Mouse (Mus musculus) spleen, postnatal 14 days (tissue): ENCODE measurements around the gene Arhgap18.

Experiments
- DNase-seq, 2 experiments: peaks; one replicate each; pipeline ENCODE4 v3.0.0; 2021 to 2022; ENCODE audit warnings: low spot score in 2 of 2

The Arhgap18 gene

GRCm38 (mm10) chr10:26828412-26829137 is 75.4 kb downstream of the Arhgap18 start:
- no peak for DNase-seq

GRCm38 (mm10) chr10:26832068-26832467 is 78.8 kb downstream of the Arhgap18 start:
- no peak for DNase-seq

DNA sequence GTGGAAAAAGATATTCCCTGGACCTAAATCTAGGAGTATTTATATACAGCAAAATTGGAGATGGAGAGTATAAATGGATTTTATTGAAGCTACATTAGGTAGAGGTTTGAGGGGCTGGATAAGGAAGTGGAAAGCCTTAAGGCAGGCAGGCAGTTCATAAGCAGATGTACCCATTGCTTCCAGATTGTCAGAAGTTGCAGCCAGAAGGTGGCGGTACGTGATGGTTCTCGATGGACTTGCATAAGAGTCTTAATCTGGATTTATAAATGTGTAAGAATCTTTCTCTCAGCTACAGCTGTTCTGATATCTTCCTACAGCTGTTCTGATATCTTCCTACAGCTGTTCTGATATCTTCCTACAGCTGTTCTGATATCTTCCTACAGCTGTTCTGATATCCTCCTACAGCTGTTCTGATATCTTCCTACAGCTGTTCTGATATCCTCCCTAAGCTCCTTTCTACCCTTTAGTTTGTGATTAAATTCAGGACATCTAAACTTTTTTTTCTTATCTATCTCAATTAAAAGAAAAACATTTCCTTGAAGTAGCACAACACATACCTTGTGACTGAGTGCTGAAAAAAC is 79.5 kb downstream of the Arhgap18 start:
- DNase-seq: no peak

GRCm38 (mm10) chr10:26833393-26833792 is 80.2 kb downstream of the Arhgap18 start:
- no peak for DNase-seq

GRCm38 (mm10) chr10:26849311-26849710 is 96.1 kb downstream of the Arhgap18 start:
- no peak for DNase-seq

DNA sequence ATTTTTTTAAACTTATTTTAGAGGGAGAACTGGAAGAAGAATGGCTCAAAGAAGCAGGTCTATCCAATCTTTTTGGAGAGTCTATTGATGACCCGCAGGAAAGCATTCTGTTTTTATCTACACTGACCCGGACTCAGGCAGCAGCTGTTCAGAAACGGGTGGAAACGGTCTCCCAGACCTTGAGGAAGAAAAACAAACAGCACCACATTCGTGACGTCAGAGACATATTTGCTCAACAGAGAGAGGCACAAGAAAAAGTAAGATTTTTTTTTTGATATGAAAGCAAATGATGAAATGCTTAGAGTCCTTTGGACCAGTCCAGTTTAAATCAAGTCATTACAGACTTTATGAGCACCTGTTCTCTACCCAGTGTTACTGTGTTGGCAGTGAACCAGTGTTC is 96.6 kb downstream of the Arhgap18 start:
- no peak for DNase-seq

- no peak for DNase-seq
Measured at GRCm38 (mm10) chr10:26854556-26855100, 101.4 kb downstream of the Arhgap18 start.

DNA sequence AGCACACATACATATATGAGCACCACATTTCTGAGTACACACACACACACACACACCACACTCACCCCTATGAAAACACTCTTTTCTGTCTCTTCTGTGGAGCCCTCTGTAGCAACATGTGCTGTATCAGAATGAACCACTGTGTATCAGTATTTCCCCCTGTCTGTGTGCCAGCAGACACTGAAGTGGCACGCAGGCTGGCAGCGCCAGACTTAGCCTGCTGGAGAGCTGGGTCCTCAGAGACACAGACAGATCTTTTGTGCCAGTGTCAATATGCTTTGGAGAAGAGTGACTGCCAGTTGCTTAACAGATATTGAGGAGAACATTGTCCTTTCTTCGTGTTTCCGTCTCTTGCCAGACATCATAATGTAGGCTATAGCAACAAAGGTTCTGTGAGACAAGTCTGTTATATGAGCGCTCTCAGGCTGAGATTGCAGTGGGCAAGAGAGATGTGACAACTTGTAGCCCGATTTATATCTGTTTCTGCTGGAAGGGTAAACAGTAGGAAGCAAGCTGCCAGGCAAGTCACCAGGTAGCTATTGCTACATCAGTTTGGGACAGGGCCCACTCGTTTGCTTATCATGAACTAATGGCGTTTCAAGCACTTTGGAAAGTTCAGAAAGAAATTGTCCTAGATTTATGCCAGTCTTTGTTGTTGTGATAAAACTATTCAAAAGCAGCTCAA is 102.8 kb downstream of the Arhgap18 start:
- DNase-seq: no peak

DNA sequence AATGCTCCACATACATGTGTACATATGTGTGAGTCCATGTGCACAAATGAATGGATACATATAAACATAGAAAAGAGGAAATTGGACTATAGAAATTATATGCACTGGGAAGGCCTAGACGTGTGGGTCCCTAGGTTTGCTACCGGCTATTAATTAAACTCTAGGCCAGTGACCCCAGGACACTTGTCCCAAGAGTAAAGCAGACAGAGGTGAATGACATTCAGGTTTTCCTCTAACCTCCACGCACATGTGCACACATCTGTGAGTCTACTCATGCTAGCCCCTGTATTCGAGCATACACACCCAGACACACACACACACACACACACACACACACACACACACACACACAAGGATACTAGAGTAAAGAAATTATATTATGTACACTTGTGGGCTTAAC is 104.4 kb downstream of the Arhgap18 start:
- no peak for DNase-seq

- no peak for DNase-seq
Measured at GRCm38 (mm10) chr10:26858537-26858936, 105.3 kb downstream of the Arhgap18 start.

- DNase-seq: no peak
Measured at GRCm38 (mm10) chr10:26861231-26861630, 108.0 kb downstream of the Arhgap18 start.

GRCm38 (mm10) chr10:26862207-26862606 is 109.0 kb downstream of the Arhgap18 start:
- no peak for DNase-seq

DNA sequence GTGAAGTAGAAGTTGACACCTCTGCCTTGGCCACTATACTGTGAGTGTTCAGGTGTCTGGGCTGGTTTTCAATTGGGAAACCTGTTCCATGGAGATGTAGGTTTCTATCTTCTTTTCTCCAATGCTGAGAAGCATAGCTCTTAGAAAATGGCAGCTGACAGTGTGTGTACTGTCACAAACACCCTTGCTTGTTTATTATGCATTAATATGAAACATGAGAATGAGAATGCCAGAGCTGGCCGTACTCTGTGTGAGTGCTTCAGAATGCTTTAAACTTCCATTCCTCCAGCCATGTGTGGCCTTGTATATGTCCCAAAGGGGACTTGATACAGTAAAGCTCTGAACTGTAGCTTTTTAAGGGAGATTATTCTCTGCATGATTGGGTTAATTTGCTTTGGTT is 110.8 kb downstream of the Arhgap18 start:
- DNase-seq: no peak

GRCm38 (mm10) chr10:26870802-26871201 is 117.6 kb downstream of the Arhgap18 start:
- no peak for DNase-seq

DNA sequence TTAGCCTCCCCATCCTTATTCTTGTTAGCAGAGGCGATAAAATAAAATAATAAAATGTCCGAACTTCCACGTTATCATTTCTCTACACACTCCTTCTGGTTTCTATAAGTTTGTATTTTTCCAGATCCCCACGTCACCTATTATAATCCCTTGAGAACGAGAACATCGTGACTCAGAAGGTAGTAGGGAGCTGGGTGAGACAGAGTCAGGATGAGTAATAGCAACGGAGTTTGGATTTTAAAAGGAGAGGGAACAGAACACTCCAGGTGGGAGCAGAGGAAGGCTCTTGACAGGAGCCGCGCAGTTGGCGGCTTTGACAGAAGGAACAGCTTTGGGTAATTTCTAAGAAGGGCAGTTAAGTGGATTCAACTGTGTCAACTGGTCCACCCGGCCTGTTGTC is 124.1 kb downstream of the Arhgap18 start:
- no peak for DNase-seq

- no peak for DNase-seq
Measured at GRCm38 (mm10) chr10:26878924-26879600, 125.8 kb downstream of the Arhgap18 start.

- no peak for DNase-seq
Measured at GRCm38 (mm10) chr10:26884949-26885348, 131.7 kb downstream of the Arhgap18 start.

DNA sequence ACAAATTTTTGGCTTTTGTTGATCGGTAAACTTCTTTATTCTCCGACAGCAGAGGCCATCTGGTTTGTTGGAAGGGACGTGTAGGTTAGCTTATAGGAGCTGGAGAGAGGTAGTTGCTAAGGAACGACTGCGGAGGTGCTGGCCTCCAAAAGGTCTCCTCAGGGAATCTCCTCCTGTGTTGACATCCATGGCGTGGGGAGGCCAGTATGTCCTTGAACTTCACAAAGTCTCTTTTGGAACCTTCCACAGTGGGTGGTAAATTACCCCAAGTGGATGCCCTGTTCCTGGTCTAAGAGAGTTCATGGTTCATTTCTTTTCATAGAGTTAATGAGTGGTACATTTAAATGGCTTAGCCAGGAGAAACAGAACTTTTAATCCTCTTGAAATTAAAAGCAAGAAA is 136.0 kb downstream of the Arhgap18 start:
- no peak for DNase-seq

- DNase-seq: no peak
Measured at GRCm38 (mm10) chr10:26889754-26890153, 136.5 kb downstream of the Arhgap18 start.

- peak in 1 of 2 experiments; percentile 44 for DNase-seq
Measured at GRCm38 (mm10) chr10:26890269-26890955, 137.2 kb downstream of the Arhgap18 start.

GRCm38 (mm10) chr10:26893091-26893490 is 139.9 kb downstream of the Arhgap18 start:
- no peak for DNase-seq

DNA sequence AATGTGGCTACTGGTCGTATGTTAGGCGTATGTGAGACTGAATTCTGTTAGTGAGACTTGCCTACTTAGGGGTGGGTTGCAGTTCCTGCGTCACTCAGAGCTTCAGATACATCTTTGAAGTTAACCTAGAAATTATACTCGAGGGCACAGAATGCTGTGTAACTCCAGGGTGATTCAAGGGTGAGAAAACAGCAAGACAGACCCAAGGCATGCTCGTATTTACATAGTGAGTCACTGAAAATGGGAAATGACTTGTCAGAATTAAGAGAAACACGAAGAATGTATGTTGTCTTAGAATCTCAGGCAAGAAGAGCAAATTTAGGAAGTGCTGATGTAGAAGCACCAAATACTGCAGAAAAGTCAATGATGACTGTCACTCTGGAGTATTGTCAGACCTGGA is 142.5 kb downstream of the Arhgap18 start:
- no peak for DNase-seq
